Mouse (Mus musculus) hindbrain, postnatal 0 days (tissue): ENCODE measurements around the gene Ankfy1. TPM values are rescaled to one million over a fixed set of nuclear protein-coding genes. Genes with fewer than 3 reads are reported as not detected.

ENCODE experiments used
- ATAC-seq: fragments of 200-750 bp; cut with Nextera tagmentation; 2 replicates; pipeline ENCODE4 v1.8.0; 2017; ENCODE audit warnings: mild to moderate bottlenecking, moderate TSS enrichment, moderate library complexity
- DNase-seq: peaks from one replicate; pipeline ENCODE4 v3.0.0-alpha.2; 2015; ENCODE audit warnings: low spot score
- H3K27ac ChIP-seq: fragments of 300-500 bp; sonication (generic); 2 replicates; pipeline ENCODE4 v1.5.1; 2014; ENCODE audit warnings: mild to moderate bottlenecking
- H3K27me3 ChIP-seq: fragments of 300-500 bp; sonication (generic); 2 replicates; pipeline ENCODE4 v1.6.1; 2014; ENCODE audit warnings: low read length, mixed read lengths; ENCODE audit not compliant: insufficient read depth
- H3K36me3 ChIP-seq: fragments of 300-500 bp; sonication (generic); 2 replicates; pipeline ENCODE4 v1.6.1; 2014; ENCODE audit warnings: low read length, mixed read lengths; ENCODE audit not compliant: insufficient read depth
- H3K4me1 ChIP-seq: fragments of 300-500 bp; sonication (generic); 2 replicates; pipeline ENCODE4 v1.6.1; 2014; ENCODE audit warnings: antibody characterized with exemption, low read length, mixed read lengths; ENCODE audit not compliant: insufficient read depth
- H3K4me2 ChIP-seq: fragments of 300-500 bp; sonication (generic); 2 replicates; pipeline ENCODE4 v1.6.1; 2014; ENCODE audit warnings: low read depth, mild to moderate bottlenecking, low read length, moderate library complexity, mixed read lengths
- H3K4me3 ChIP-seq: fragments of 300-500 bp; sonication (generic); 2 replicates; pipeline ENCODE4 v1.5.1; 2014; ENCODE audit warnings: low read length
- H3K9ac ChIP-seq: fragments of 300-500 bp; sonication (generic); replicated peaks from 2 replicates; pipeline ENCODE4 v1.6.1; 2014; ENCODE audit warnings: mild to moderate bottlenecking, low read length, moderate library complexity, mixed read lengths
- H3K9me3 ChIP-seq: fragments of 300-500 bp; sonication (generic); 2 replicates; pipeline ENCODE4 v1.6.1; 2016; ENCODE audit warnings: low read length, mixed read lengths
- CTCF ChIP-seq: IDR thresholded peaks from 2 replicates; pipeline ENCODE4 v1.5.1; 2016; ENCODE audit warnings: antibody characterized with exemption, control low read depth, low read depth
- WGBS: fragments of 180-500 bp; shearing (Covaris S2); extraction: QIAGEN DNeasy Blood & Tissue Kit; methylation state at CpG from one replicate; pipeline ENCODE4 v1.1.7; 2014; 5-methylcytosine and 5-hydroxymethylcytosine counted together
- polyA plus RNA-seq: library from polyadenylated mRNA; unstranded; fragments of >200 nt; fragmentation: Nextera tagmentation; extraction: Ambion mirVana; gene quantifications from 2 replicates; pipeline ENCODE4 v1.2.1, GENCODE M21; 2015
- total RNA-seq: library from RNA; depleted of rRNA; stranded (reverse); fragments of >200 nt; gene quantifications from 2 replicates; pipeline ENCODE4 v1.2.3, GENCODE M21; 2014; rRNA removed

Ankfy1 gene
- total RNA-seq (42.8 and 45.2 TPM in 2 replicates), polyA plus RNA-seq (15.5 and 16.0 TPM in 2 replicates)

DNA sequence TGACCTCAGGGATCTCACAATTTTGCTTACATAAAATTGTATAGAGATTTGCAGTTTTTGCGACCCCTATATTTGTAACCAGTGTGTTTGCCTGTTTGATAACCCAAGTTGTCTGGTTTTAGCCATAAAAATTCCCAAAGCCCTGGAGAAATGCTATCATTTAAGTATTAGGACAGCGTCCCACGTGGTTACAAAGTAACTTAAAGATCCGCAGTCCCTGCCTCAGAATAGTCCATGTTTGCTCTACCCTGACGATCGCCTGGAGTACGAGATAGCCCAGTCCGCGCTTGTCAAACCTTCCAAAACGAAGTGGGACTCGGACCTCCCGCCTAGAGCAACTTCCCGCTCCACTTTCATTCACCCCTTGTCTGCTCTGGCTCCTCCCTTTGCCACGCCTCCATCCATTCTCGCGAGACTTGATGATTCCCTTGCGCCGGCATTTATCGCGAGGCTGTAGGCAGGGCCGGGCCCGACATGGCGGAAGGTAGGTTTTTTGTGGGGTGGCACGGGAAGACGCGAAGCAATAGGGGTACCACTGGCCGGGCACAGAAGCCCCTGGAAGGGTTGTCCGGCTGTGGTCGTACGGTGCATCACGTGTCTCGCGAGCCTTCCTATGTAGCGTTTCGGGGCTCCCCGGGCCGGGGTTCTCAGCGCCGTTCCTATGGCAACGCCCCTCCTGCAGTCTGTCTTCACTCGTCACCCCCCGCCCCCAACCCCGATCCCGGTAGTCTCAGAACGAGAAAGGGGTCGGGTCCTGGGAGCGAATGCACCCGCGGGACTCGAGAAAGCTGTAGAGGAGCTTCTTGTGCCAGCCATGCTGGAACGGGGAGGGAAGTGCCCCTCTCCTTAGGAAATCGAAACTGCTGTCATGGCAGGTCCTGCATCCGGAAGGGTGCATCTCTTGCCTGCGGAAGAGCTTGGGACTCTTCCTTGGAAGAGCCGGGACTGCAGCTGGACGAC lies at the start of gene Ankfy1:
TSS of gene Ankfy1 (plus strand) at position 456 of the 960 bp plus-strand sequence.
- DNase-seq (peak; percentile 97), ATAC-seq (peak; percentile 98)
- no peaks in the 10 kb centered on the region for H3K36me3 ChIP-seq
- H3K4me1 ChIP-seq, result peaks cover 11% of the 10 kb centered on the region; the same call in 1 of the 2 replicates
- no peaks in the 10 kb centered on the region for H3K27me3 ChIP-seq
- peak within 1 kb of the TSS; percentile 89 for H3K4me3 ChIP-seq
- peak within 1 kb of the TSS; percentile 93 for H3K9ac ChIP-seq
- WGBS, result under 1% methylated on average over 56 of the region's 56 CpGs
- peak within 1 kb of the TSS; percentile 93 for H3K27ac ChIP-seq
- H3K4me2 ChIP-seq, result peak within 1 kb of the TSS; percentile 84
- H3K9me3 ChIP-seq, result no peaks in the 10 kb centered on the region
- TF ChIP-seq CTCF, result no peak

DNA sequence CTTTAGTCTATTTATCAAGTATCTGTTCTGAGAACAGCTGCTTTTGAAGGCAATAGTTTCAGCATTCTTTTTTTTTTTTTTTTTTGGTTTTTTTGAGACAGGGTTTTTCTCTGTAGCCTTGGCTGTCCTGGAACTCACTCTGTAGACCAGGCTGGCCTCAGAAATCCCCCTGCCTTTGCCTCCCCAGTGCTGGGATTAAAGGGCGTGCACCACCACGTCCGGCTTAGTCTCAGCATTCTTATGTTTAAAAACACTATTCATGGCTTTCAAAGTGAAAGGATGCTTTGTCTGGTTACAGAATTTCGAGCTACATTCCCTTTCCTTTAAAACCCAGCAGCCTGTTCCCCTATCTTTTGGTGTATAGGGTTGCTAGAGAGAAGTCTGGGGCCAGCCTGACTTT lies 47.1 kb upstream of the Ankfy1 start:
- no peak for ATAC-seq
- no peaks in the 10 kb centered on the region for H3K4me1 ChIP-seq
- H3K4me2 ChIP-seq, result no peak overlapping the region
- H3K36me3 ChIP-seq, result no peaks in the 10 kb centered on the region
- no peak overlapping the region for H3K27ac ChIP-seq
- H3K9me3 ChIP-seq, result no peaks in the 10 kb centered on the region
- H3K27me3 ChIP-seq, result no peaks in the 10 kb centered on the region
- no peak overlapping the region for H3K9ac ChIP-seq
- TF ChIP-seq CTCF, result no peak
- WGBS, result 29% methylated on average over 4 of the region's 4 CpGs
- DNase-seq, result no peak
- no peak overlapping the region for H3K4me3 ChIP-seq

DNA sequence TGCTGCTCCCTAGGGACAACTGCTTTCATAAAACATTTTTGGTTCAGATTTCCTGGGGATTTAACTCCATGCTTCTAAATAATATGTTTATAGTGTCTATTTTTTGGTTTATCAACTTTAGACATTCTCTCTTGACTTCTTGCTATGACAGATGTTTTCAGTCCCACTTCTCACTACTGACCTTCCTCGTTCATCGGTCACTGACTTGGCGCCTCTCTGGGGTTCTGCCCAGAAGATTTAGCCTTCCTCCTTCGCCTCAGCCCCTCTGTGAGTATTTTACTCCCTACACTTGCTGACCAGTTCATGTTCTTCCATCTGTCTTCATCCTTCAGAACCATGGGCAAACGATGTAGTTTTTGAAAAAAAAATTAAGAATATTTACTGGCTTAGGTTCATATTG lies 44.4 kb upstream of the Ankfy1 start:
- no peak overlapping the region for H3K9ac ChIP-seq
- no peaks in the 10 kb centered on the region for H3K4me1 ChIP-seq
- DNase-seq, result no peak
- H3K27ac ChIP-seq, result no peak overlapping the region
- no peak for TF ChIP-seq CTCF
- WGBS, result 78% methylated on average over 5 of the region's 5 CpGs
- no peaks in the 10 kb centered on the region for H3K36me3 ChIP-seq
- H3K9me3 ChIP-seq, result no peaks in the 10 kb centered on the region
- no peak overlapping the region for H3K4me3 ChIP-seq
- no peak for ATAC-seq
- no peak overlapping the region for H3K4me2 ChIP-seq
- H3K27me3 ChIP-seq, result no peaks in the 10 kb centered on the region

DNA sequence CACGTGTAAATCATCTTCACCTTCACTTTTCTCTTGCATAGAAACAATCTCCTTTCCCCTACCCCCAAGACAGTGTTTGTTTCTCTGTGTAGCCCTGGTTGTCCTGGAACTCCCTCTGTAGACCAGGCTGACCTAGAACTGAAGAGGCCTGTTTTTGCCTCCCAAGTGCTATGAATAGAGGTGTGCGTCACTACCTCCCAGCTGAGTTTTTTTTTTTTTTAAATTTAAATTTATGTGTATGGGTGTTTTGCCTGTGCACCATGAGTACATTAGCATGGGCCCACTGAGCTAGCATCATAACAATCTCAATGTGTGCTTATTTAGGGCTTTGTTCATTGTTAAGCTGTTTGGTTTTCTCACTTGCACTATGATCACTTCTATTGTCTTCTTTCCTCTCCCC lies 39.5 kb upstream of the Ankfy1 start:
- no peaks in the 10 kb centered on the region for H3K9me3 ChIP-seq
- no peaks in the 10 kb centered on the region for H3K36me3 ChIP-seq
- TF ChIP-seq CTCF, result no peak
- no peak overlapping the region for H3K27ac ChIP-seq
- no peak overlapping the region for H3K4me3 ChIP-seq
- no peaks in the 10 kb centered on the region for H3K27me3 ChIP-seq
- no peak for ATAC-seq
- no peak overlapping the region for H3K9ac ChIP-seq
- 81% methylated on average over 2 of the region's 2 CpGs for WGBS
- no peak for DNase-seq
- no peaks in the 10 kb centered on the region for H3K4me1 ChIP-seq
- no peak overlapping the region for H3K4me2 ChIP-seq

DNA sequence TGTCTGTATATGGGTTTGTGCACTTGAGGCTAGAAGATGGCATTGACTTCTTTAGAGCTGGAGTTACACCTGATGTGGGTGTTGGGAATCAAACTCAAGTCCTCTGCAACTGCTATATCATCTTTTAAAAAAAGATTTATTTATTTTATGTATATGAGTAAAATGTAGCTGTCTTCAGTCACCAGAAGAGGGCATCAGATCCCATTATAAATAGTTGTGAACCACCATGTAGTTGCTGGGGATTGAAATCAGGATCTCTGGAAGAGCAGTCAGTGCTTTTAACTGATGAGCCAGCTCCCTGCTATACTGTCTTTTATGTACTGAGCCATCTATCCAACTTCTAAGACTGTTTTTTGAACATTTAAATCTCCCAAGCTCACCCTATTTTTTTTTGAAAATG lies 29.9 kb upstream of the Ankfy1 start:
- TF ChIP-seq CTCF, result peak; percentile 27
- no peak overlapping the region for H3K9ac ChIP-seq
- no peak overlapping the region for H3K4me2 ChIP-seq
- H3K9me3 ChIP-seq, result no peaks in the 10 kb centered on the region
- H3K4me1 ChIP-seq, result no peaks in the 10 kb centered on the region
- no peaks in the 10 kb centered on the region for H3K36me3 ChIP-seq
- H3K27ac ChIP-seq, result no peak overlapping the region
- ATAC-seq (no peak), DNase-seq (peak; percentile 5)
- no peaks in the 10 kb centered on the region for H3K27me3 ChIP-seq
- no peak overlapping the region for H3K4me3 ChIP-seq

DNA sequence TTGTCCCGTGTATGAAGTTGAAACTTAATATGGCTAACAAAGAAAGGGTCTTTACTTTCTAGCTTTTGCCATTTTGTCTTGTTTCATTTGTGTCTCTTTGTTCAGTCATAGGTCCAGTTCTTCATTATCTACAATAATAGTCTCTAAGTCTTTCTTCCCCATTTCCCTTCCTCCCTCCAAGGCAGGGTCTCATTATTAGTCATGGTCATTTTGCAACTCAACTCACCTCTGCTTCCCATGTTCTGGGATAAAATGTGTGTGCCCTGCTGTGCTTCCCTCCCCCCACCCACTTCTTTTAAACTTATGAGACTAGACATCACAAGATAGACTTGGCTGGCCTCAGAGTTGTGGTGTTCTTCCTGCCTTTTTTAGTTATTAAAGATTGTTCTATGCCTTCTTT lies 29.4 kb upstream of the Ankfy1 start:
- WGBS, result 94% methylated on average over 1 of the region's 1 CpGs
- H3K9me3 ChIP-seq, result no peaks in the 10 kb centered on the region
- no peak overlapping the region for H3K9ac ChIP-seq
- no peak overlapping the region for H3K4me2 ChIP-seq
- H3K27ac ChIP-seq, result no peak overlapping the region
- H3K4me1 ChIP-seq, result no peaks in the 10 kb centered on the region
- TF ChIP-seq CTCF, result no peak
- ATAC-seq (no peak), DNase-seq (no peak)
- no peak overlapping the region for H3K4me3 ChIP-seq
- H3K27me3 ChIP-seq, result no peaks in the 10 kb centered on the region
- H3K36me3 ChIP-seq, result no peaks in the 10 kb centered on the region

DNA sequence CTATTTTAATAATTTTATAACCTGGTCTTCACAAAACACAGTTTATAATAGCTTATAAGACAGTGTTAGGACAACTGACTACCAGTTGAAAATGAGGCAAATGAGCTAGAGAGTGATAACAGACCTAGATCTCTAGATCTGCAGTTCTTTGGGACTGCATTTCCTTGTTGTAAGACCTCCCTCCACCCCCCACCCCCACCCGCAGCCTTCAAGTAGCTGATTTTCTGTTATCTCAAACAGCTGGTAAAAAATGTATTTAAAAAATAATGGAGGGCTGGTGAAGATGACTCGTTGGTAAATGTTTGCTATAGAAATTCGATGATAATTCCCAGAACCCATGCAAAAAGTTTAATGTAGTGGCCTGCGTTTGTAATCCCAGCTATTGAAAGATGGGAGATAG lies 25.2 kb upstream of the Ankfy1 start:
- no peak for TF ChIP-seq CTCF

More for the DNA sequence above, 25.2 kb upstream of the Ankfy1 start:
- Histone ChIP-seq H3K36me3 (no peaks in the 10 kb centered on the region), H3K4me1 (no peaks in the 10 kb centered on the region), H3K27me3 (no peaks in the 10 kb centered on the region), H3K9me3 (no peaks in the 10 kb centered on the region), H3K9ac (no peak overlapping the region), H3K27ac (no peak overlapping the region), H3K4me3 (no peak overlapping the region), H3K4me2 (no peak overlapping the region)
- no peak for ATAC-seq
- WGBS, result 95% methylated on average over 4 of the region's 4 CpGs
- DNase-seq, result no peak
